Mouse (Mus musculus) lung, postnatal 0 days (tissue): ENCODE results near the gene Melk. TPM values are rescaled to one million over a fixed set of nuclear protein-coding genes. Genes with fewer than 3 reads are reported as not detected.

Experiments used
- ATAC-seq: fragments of 200-750 bp; cut with Nextera tagmentation; 2 replicates; pipeline ENCODE4 v1.8.0; 2017; ENCODE audit warnings: moderate library complexity
- DNase-seq: peaks from one replicate; pipeline ENCODE4 v3.0.0-alpha.2; 2016; ENCODE audit warnings: low spot score
- H3K27ac ChIP-seq: fragments of 300-500 bp; sonication (generic); 2 replicates; pipeline ENCODE4 v1.5.1; 2014; ENCODE audit warnings: antibody characterized with exemption, mild to moderate bottlenecking, low read length, mixed read lengths
- H3K27me3 ChIP-seq: fragments of 300-500 bp; sonication (generic); replicated peaks from 2 replicates; pipeline ENCODE4 v1.6.1; 2014; ENCODE audit warnings: low read length, mixed read lengths; ENCODE audit not compliant: insufficient read depth
- H3K36me3 ChIP-seq: fragments of 300-500 bp; sonication (generic); 2 replicates; pipeline ENCODE4 v1.6.1; 2014; ENCODE audit warnings: low read length, mixed read lengths; ENCODE audit not compliant: insufficient read depth
- H3K4me1 ChIP-seq: fragments of 300-500 bp; sonication (generic); 2 replicates; pipeline ENCODE4 v1.6.1; 2014; ENCODE audit warnings: antibody characterized with exemption, low read depth, low read length, mixed read lengths; ENCODE audit not compliant: insufficient read depth
- H3K4me2 ChIP-seq: fragments of 300-500 bp; sonication (generic); replicated peaks from 2 replicates; pipeline ENCODE4 v1.6.1; 2014; ENCODE audit warnings: low read depth, mild to moderate bottlenecking, low read length, moderate library complexity, mixed read lengths
- H3K4me3 ChIP-seq: fragments of 300-500 bp; sonication (generic); 2 replicates; pipeline ENCODE4 v1.5.1; 2014; ENCODE audit warnings: low read depth, low read length
- H3K9ac ChIP-seq: fragments of 300-500 bp; sonication (generic); replicated peaks from 2 replicates; pipeline ENCODE4 v1.6.1; 2014; ENCODE audit warnings: low read depth, mild to moderate bottlenecking
- H3K9me3 ChIP-seq: fragments of 300-500 bp; sonication (generic); 2 replicates; pipeline ENCODE4 v1.6.1; 2016; ENCODE audit warnings: low read length, mixed read lengths
- CTCF ChIP-seq: IDR thresholded peaks from 2 replicates; pipeline ENCODE4 v1.5.1; 2016; ENCODE audit warnings: antibody characterized with exemption, mild to moderate bottlenecking
- EP300 ChIP-seq: IDR thresholded peaks from 2 replicates; pipeline ENCODE4 v1.6.1; 2016; ENCODE audit warnings: antibody characterized with exemption, mild to moderate bottlenecking, control low read depth
- WGBS: fragments of 180-500 bp; shearing (Covaris S2); extraction: QIAGEN DNeasy Blood & Tissue Kit; methylation state at CpG from one replicate; pipeline ENCODE4 v1.1.7; 2014; 5-methylcytosine and 5-hydroxymethylcytosine counted together
- polyA plus RNA-seq: library from polyadenylated mRNA; unstranded; fragments of >200 nt; fragmentation: Nextera tagmentation; extraction: Ambion mirVana; gene quantifications from 2 replicates; pipeline ENCODE4 v1.2.1, GENCODE M21; 2015

Gene Melk
- polyA plus RNA-seq, 1 experiment from 2014 or later = 1.6 TPM

DNA sequence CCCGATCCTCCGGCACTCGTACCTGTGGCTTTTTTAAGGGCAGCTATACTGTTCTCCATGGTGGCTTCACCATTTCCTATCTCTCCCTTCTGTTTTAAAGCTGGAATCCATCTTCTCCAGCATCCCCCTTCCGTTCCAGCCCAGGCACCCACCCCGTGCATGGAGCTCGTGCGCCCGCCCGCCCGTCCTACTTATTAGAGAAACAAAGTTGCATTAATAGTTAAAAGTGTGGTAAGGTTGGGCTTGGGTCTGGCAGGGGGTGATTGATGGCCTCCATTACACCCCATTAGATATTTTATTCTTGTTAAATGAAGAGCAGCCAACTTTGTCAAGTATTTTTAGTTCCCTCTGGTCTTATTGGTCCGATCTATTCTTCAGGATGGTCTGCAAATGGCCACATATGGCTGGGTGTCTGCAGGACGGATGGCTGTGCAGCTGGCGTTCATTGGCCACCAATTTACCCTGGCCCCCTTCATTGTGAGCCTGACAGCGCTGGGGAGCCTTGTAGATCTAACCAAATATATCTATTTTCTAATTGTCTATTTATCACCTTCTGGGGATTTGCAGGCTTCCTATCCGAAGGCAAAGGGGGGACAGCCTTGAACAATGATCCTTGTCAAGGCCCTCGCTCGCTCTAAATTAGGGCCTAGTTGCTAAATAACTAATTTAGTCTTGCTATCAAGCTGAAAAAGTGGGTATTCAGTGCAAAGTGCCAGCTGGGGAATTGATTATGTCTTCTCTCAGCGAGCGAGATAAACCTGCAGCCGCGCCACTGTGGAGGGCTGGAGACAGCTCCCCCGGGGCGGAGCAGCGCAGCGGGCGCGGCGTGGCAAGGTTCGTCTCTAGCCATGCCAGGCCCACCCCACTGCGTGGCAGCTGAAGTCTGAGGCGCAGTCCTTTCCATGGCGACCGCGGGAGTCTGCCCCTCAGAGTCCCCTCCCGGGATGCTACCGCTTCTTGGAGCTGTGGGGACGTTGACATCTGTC, 91.8 kb downstream of the Melk start:
- H3K36me3 ChIP-seq = no peaks in the 10 kb centered on the region
- ATAC-seq (no peak), DNase-seq (no peak)
- H3K4me2 ChIP-seq = no peak overlapping the region
- H3K4me3 ChIP-seq = no peak overlapping the region
- no peaks in the 10 kb centered on the region for H3K27me3 ChIP-seq
- H3K9me3 ChIP-seq = no peaks in the 10 kb centered on the region
- H3K4me1 ChIP-seq = no peaks in the 10 kb centered on the region
- H3K27ac ChIP-seq = no peak overlapping the region
- no peak overlapping the region for H3K9ac ChIP-seq
- WGBS = 78% methylated on average over 34 of the region's 37 CpGs
- TF ChIP-seq EP300 (no peak), CTCF (no peak)

DNA sequence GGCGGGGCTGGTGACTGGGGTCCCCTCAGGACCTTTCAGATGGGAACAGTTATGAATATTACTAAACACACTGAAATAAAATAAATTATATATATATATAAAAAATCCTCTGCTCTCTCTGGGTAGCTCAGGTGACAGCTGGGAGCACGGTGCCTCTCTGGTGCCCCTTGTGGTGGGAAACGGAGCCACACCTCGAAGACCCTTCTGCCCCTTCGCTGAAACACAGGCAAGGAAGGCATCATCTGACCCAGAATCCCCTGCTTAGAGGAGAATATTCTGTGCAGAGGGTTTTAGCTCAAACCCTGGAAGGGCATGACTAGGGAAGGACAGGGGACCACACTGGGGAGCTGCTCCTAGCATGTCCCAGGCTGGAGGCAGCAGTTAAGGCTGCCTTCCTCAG, 101.9 kb downstream of the Melk start:
- Histone ChIP-seq H3K4me1 (no peaks in the 10 kb centered on the region), H3K27me3 (no peaks in the 10 kb centered on the region), H3K4me2 (no peak overlapping the region), H3K27ac (no peak overlapping the region), H3K9me3 (no peaks in the 10 kb centered on the region), H3K36me3 (no peaks in the 10 kb centered on the region), H3K4me3 (no peak overlapping the region), H3K9ac (no peak overlapping the region)
- 12% methylated on average over 5 of the region's 5 CpGs for WGBS
- DNase-seq = peak; percentile 19
- ATAC-seq = no peak
- no peak for TF ChIP-seq EP300
- TF ChIP-seq CTCF = peak; percentile 69

DNA sequence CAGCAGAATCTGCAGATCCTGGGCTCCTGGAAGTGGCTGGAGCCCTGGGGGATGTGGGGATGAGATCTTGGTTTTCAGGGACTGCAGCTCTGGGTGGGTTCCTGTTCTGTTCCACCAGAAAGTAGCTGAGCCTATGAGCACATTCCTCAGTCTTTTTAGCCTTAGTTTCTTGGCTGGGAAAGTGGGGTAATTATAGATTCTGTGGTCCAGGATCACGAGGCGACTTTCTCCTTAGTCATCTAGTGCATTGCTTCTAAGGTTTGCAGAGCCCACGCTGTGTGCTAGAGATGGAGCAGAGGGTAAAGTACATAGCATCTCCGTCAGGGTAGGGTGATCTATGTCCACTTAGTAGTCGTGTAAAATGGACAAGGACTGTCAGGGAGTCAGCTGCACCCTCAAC, 103.8 kb downstream of the Melk start:
- Histone ChIP-seq H3K4me1 (no peaks in the 10 kb centered on the region), H3K9me3 (no peaks in the 10 kb centered on the region), H3K9ac (no peak overlapping the region), H3K4me3 (no peak overlapping the region), H3K36me3 (no peaks in the 10 kb centered on the region), H3K27ac (no peak overlapping the region), H3K27me3 (no peaks in the 10 kb centered on the region), H3K4me2 (no peak overlapping the region)
- no peak for ATAC-seq
- no peak for DNase-seq
- WGBS = 61% methylated on average over 5 of the region's 5 CpGs
- TF ChIP-seq EP300 = no peak
- TF ChIP-seq CTCF = no peak

Other genes with a start within 250 kb of the Melk start
- gene Gne, start 216.7 kb upstream of the Melk start, polyA plus RNA-seq = 25.1 and 33.1 TPM in 2 replicates
- 12.1 and 12.2 TPM in 2 replicates for gene Rnf38, start 67.1 kb upstream of the Melk start, polyA plus RNA-seq